Mouse (Mus musculus) thymus, adult 2 months (tissue): ENCODE data around the gene Gm49361. TPM values are rescaled to one million over a fixed set of nuclear protein-coding genes. Genes with fewer than 3 reads are reported as not detected.

Source experiments
- DNase-seq: peaks from one replicate; pipeline ENCODE4 v3.0.0; 2021
- H3K27ac ChIP-seq: fragments of 200-500 bp; 2 replicates; pipeline ENCODE4 v1.5.1; 2012; ENCODE audit warnings: low read length, control low read depth; ENCODE audit not compliant: control insufficient read depth, insufficient read depth
- H3K27me3 ChIP-seq: fragments of 200-500 bp; 2 replicates; pipeline ENCODE4 v1.6.1; 2012; ENCODE audit warnings: mild to moderate bottlenecking, low read length, moderate library complexity, mixed read lengths; ENCODE audit not compliant: control insufficient read depth, insufficient read depth
- H3K36me3 ChIP-seq: fragments of 200-500 bp; 2 replicates; pipeline ENCODE4 v1.6.1; 2012; ENCODE audit warnings: mild to moderate bottlenecking, low read length, moderate library complexity; ENCODE audit not compliant: control insufficient read depth, insufficient read depth
- H3K4me1 ChIP-seq: fragments of 200-500 bp; replicated peaks from 2 replicates; pipeline ENCODE4 v1.6.1; 2012; ENCODE audit warnings: low read length; ENCODE audit not compliant: control insufficient read depth, insufficient read depth
- H3K4me3 ChIP-seq: fragments of 200-500 bp; 2 replicates; pipeline ENCODE4 v1.5.1; 2012; ENCODE audit warnings: mild to moderate bottlenecking, low read length, control low read depth, moderate library complexity; ENCODE audit not compliant: control insufficient read depth, insufficient read depth
- CTCF ChIP-seq: fragments of 200-500 bp; IDR thresholded peaks from 2 replicates; pipeline ENCODE4 v1.5.1; 2012; ENCODE audit warnings: mild to moderate bottlenecking, control low read depth, low read length, moderate library complexity, borderline replicate concordance; ENCODE audit not compliant: control insufficient read depth, poor library complexity, insufficient read depth; ENCODE audit errors: extremely low read depth
- POLR2A ChIP-seq: fragments of 200-500 bp; IDR thresholded peaks from 2 replicates; pipeline ENCODE4 v1.6.1; 2012; ENCODE audit warnings: mild to moderate bottlenecking, low read length, control low read depth, moderate library complexity; ENCODE audit not compliant: control insufficient read depth, poor library complexity, insufficient read depth; ENCODE audit errors: extremely low read depth
- WGBS: fragments of 180-500 bp; shearing (Covaris S2); methylation state at CpG from one replicate; pipeline ENCODE4 v1.1.7; 2018; 5-methylcytosine and 5-hydroxymethylcytosine counted together
- polyA plus RNA-seq: library from polyadenylated mRNA; depleted of rRNA; stranded (reverse); fragments of >200 nt; gene quantifications from 2 replicates; pipeline ENCODE4 v1.2.3, GENCODE M21; 2012

The Gm49361 gene
- polyA plus RNA-seq, 1 experiment, result not detected

- no peak overlapping the region for H3K4me3 ChIP-seq
- H3K27ac ChIP-seq, result no peak overlapping the region
- no peak for DNase-seq
- H3K4me1 ChIP-seq, result no peaks in the 10 kb centered on the region
- WGBS, result 33% methylated on average over 4 of the region's 4 CpGs
- no peak for TF ChIP-seq POLR2A
- TF ChIP-seq CTCF, result no peak
- no peaks in the 10 kb centered on the region for H3K36me3 ChIP-seq
- H3K27me3 ChIP-seq, result no peaks in the 10 kb centered on the region
These were observed 39.2 kb downstream of the Gm49361 start for GRCm38 (mm10) chr14:57706760-57707099.

GRCm38 (mm10) chr14:57705759-57706158 is 40.1 kb downstream of the Gm49361 start:
- no peak for DNase-seq
- H3K4me3 ChIP-seq, result no peak overlapping the region
- no peak overlapping the region for H3K27ac ChIP-seq
- no peaks in the 10 kb centered on the region for H3K36me3 ChIP-seq
- no peaks in the 10 kb centered on the region for H3K4me1 ChIP-seq
- H3K27me3 ChIP-seq, result no peaks in the 10 kb centered on the region
- no peak for TF ChIP-seq CTCF
- 93% methylated on average over 4 of the region's 4 CpGs for WGBS

GRCm38 (mm10) chr14:57705075-57705474 is 40.8 kb downstream of the Gm49361 start:
- 93% methylated on average over 4 of the region's 4 CpGs for WGBS
- H3K27me3 ChIP-seq, result no peaks in the 10 kb centered on the region
- H3K27ac ChIP-seq, result no peak overlapping the region
- no peaks in the 10 kb centered on the region for H3K4me1 ChIP-seq
- DNase-seq, result no peak
- no peak for TF ChIP-seq POLR2A
- no peak for TF ChIP-seq CTCF
- no peaks in the 10 kb centered on the region for H3K36me3 ChIP-seq
- no peak overlapping the region for H3K4me3 ChIP-seq

- H3K36me3 ChIP-seq, result no peaks in the 10 kb centered on the region
- TF ChIP-seq CTCF (no peak), POLR2A (no peak)
- 94% methylated on average over 12 of the region's 12 CpGs for WGBS
- H3K27ac ChIP-seq, result no peak overlapping the region
- no peaks in the 10 kb centered on the region for H3K4me1 ChIP-seq
- no peak overlapping the region for H3K4me3 ChIP-seq
- H3K27me3 ChIP-seq, result no peaks in the 10 kb centered on the region
- no peak for DNase-seq
These were observed 43.9 kb downstream of the Gm49361 start for GRCm38 (mm10) chr14:57701915-57702477.

DNA sequence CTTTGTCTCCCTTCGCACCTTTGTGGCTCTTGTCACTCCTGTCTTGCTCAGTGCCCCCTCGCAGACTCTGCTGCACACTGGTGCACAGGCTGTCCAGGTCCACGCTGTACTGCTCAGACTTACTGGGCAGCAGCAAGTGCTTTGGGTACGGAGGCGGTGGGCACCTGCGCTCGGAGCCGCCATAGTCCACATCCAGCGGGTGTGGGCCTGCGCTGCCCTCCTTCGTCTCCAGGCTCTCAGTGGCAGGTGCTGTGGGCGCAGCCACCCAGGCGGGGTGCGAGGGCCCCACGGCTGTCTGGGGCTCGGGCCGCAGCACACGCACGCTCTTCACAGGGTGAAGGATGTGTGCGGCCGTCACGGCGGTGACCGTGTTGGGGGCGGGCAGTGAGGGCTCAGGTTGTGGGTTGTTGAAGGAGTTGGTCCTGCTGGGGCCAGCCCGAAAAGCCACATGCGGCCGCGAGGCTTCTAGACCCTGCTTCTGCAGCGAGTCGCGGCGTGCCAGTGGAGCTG is 46.4 kb downstream of the Gm49361 start:
- Histone ChIP-seq H3K4me3 (no peak overlapping the region), H3K27me3 (no peaks in the 10 kb centered on the region), H3K4me1 (no peaks in the 10 kb centered on the region), H3K36me3 (no peaks in the 10 kb centered on the region), H3K27ac (no peak overlapping the region)
- 97% methylated on average over 33 of the region's 33 CpGs for WGBS
- TF ChIP-seq CTCF (no peak), POLR2A (no peak)
- no peak for DNase-seq

GRCm38 (mm10) chr14:57699016-57699415 is 46.9 kb downstream of the Gm49361 start:
- 95% methylated on average over 10 of the region's 10 CpGs for WGBS
- Histone ChIP-seq H3K27ac (no peak overlapping the region), H3K27me3 (no peaks in the 10 kb centered on the region), H3K4me1 (no peaks in the 10 kb centered on the region), H3K4me3 (no peak overlapping the region), H3K36me3 (no peaks in the 10 kb centered on the region)
- TF ChIP-seq CTCF, result no peak
- TF ChIP-seq POLR2A, result no peak
- DNase-seq, result no peak

GRCm38 (mm10) chr14:57696066-57696465 is 49.8 kb downstream of the Gm49361 start:
- Histone ChIP-seq H3K36me3 (no peaks in the 10 kb centered on the region), H3K27ac (no peak overlapping the region), H3K27me3 (no peaks in the 10 kb centered on the region), H3K4me3 (no peak overlapping the region), H3K4me1 (no peaks in the 10 kb centered on the region)
- 94% methylated on average over 15 of the region's 15 CpGs for WGBS
- DNase-seq, result no peak
- TF ChIP-seq POLR2A, result no peak
